ENCODE assay signal across 20 mouse cellular contexts in the genomic region with DNA sequence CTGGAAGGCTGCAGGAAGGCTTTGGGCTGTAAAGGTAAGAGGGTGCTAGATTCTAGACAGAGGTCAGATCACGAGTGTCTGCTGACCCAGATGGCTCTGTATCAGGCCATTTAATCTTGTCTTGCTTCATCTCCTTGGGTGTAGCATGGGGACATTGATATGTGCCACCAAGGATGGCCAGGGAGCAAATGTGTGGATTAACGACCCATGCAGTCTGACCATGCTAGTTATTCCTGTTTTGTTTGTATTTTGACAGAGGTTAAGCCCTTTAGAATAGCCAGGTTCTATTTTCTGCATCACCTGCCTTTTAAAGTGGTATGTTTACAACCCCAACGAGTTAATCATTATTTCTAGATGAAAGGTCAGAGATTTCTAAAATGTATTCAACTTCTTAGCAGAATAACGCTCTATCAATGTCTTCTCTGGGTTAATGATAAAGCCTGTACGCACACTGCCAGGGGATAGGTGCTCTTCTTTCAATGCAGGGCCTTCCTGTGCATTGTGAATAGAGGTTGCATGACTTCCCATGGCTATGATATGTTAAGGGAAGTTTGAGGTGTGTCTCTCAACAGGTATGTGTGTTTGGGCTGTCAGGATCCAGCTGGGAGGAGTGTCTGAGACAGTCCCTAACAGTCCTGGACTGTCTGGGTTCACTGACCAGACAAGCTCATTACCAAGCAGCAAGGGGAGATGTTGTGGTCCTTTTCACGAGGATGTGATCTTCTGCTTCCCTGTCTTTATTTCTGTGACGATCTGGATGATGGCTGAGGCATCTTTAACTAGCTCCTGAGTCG.
DNase-seq lines count a peak whose midpoint lies in the region; ATAC-seq lines count a peak whose summit lies in the region.
"Had no signal": no experiment of that assay in that cellular context is flagged by ENCODE, and none has a peak within 500 bp of the region (broad histone marks: within the 10 kb centered on the region; RNA-seq: fewer than 3 reads in every experiment).

No protein-coding gene starts in this region.

- H3K9me3 ChIP-seq in intestine, embryonic 16.5 days (ENCODE audit: control insufficient read depth, low read length) = no peaks in the 10 kb centered on the region
- no peaks in the 10 kb centered on the region for H3K9me3 ChIP-seq in kidney, embryonic 14.5 days (ENCODE audit: control insufficient read depth, low read length)
- H3K9me3 ChIP-seq: embryonic facial prominence, embryonic 13.5 days; liver, embryonic 13.5 days had no signal

- H3K27ac ChIP-seq in intestine, embryonic 16.5 days (ENCODE audit: low read length) = peak overlapping the region; percentile 78
- H3K27ac ChIP-seq in kidney, embryonic 14.5 days (ENCODE audit: low read depth, low read length) = peak overlapping the region; percentile 13; the same call in 1 of the 2 replicates
- H3K27ac ChIP-seq: embryonic facial prominence, embryonic 13.5 days; heart, adult 2 months; left cerebral cortex, adult 2 months; liver, embryonic 13.5 days had no signal

- DNase-seq in cerebellum, postnatal 10 days = no peak
- DNase-seq in kidney, postnatal 4 days = peak; percentile 8 to 37
- DNase-seq in spleen, adult 18-20 months = no peak
- DNase-seq in thymus, postnatal 14 days = no peak
- DNase-seq in layer of hippocampus, adult 18-20 months (ENCODE audit: low spot score in 2 of 2) = no peak
- DNase-seq: adrenal gland, adult 8-10 months; cerebellum, adult 9-11 months; gastrocnemius, postnatal 14 days; heart, adult 2 months; left cerebral cortex, postnatal 4 days; liver, embryonic 13.5 days; midbrain, embryonic 14.5 days had no signal

- no peak overlapping the region for H3K9ac ChIP-seq in intestine, embryonic 16.5 days (ENCODE audit: low read depth, low read length)
- no peak overlapping the region for H3K9ac ChIP-seq in kidney, embryonic 14.5 days (ENCODE audit: low read depth, low read length)
- H3K9ac ChIP-seq: embryonic facial prominence, embryonic 13.5 days; liver, embryonic 13.5 days had no signal

- no peak overlapping the region for H3K4me2 ChIP-seq in intestine, embryonic 16.5 days (ENCODE audit: low read depth, low read length)
- H3K4me2 ChIP-seq in kidney, embryonic 14.5 days (replicated peaks; ENCODE audit: low read depth, low read length) = no peak overlapping the region
- H3K4me2 ChIP-seq: embryonic facial prominence, embryonic 13.5 days; liver, embryonic 13.5 days had no signal

- no peak overlapping the region for H3K4me3 ChIP-seq in intestine, embryonic 16.5 days (ENCODE audit: low read length)
- no peak overlapping the region for H3K4me3 ChIP-seq in kidney, embryonic 14.5 days (ENCODE audit: low read length)
- H3K4me3 ChIP-seq: embryonic facial prominence, embryonic 13.5 days; heart, adult 2 months; left cerebral cortex, adult 2 months; liver, embryonic 13.5 days had no signal

- H3K4me1 ChIP-seq in intestine, embryonic 16.5 days (ENCODE audit: control insufficient read depth, insufficient read depth, low read length) = peaks cover 8% of the 10 kb centered on the region; the same call in 1 of the 2 replicates
- H3K4me1 ChIP-seq in kidney, embryonic 14.5 days (ENCODE audit: control insufficient read depth, insufficient read depth, low read length) = no peaks in the 10 kb centered on the region; the same call in 1 of the 2 replicates
- H3K4me1 ChIP-seq: embryonic facial prominence, embryonic 13.5 days had no signal

- H3K27me3 ChIP-seq in intestine, embryonic 16.5 days (replicated peaks; ENCODE audit: control insufficient read depth, insufficient read depth, low read length) = no peaks in the 10 kb centered on the region
- no peaks in the 10 kb centered on the region for H3K27me3 ChIP-seq in kidney, embryonic 14.5 days (ENCODE audit: control insufficient read depth, insufficient read depth, low read length)
- H3K27me3 ChIP-seq: embryonic facial prominence, embryonic 13.5 days; liver, embryonic 13.5 days had no signal

- 47% methylated on average over 8 of the region's 8 CpGs for WGBS in intestine, embryonic 16.5 days
- 48% methylated on average over 8 of the region's 8 CpGs for whole genome bisulfite sequencing in kidney, embryonic 14.5 days

- H3K36me3 ChIP-seq in intestine, embryonic 16.5 days (ENCODE audit: control insufficient read depth, insufficient read depth, low read length) = no peaks in the 10 kb centered on the region
- no peaks in the 10 kb centered on the region for H3K36me3 ChIP-seq in kidney, embryonic 14.5 days (ENCODE audit: control insufficient read depth, insufficient read depth, low read length)
- H3K36me3 ChIP-seq: liver, embryonic 13.5 days had no signal

- peak; percentile 43; the same call in 1 of the 2 replicates for ATAC-seq in cerebellum, adult (ENCODE audit: insufficient number of reproducible peaks, low FRiP score, low TSS enrichment)
- ATAC-seq in intestine, embryonic 16.5 days = peak; percentile 90
- ATAC-seq in kidney, embryonic 14.5 days (ENCODE audit: low FRiP score, low TSS enrichment) = peak; percentile 66
- ATAC-seq: forebrain, embryonic 14.5 days; lung, postnatal 0 days; Patski had no signal

Comparison
In these comparisons a context has a peak if more than half of its experiments do, and no peak if none do; other contexts are left out.
1. DNase-seq: peak in kidney, postnatal 4 days (2 of 2); none in cerebellum, postnatal 10 days (0 of 2), spleen, adult 18-20 months (0 of 2), thymus, postnatal 14 days (single experiment) and layer of hippocampus, adult 18-20 months (0 of 2).
2. Peak in every context shown above with its lines, with median percentiles within 50 percentile points of each other: ATAC-seq.